Mouse (Mus musculus) liver, adult 2 months (tissue): Measurements from ENCODE around the gene Tppp2.
A peak's percentile ranks its signal among the peaks of the same experiment; 100 is the strongest.

Experiments used
- CTCF ChIP-seq: fragments of 200-500 bp; IDR thresholded peaks from 2 replicates; pipeline ENCODE4 v1.5.1; 2011; ENCODE audit warnings: low read depth, low read length, control low read depth
- POLR2A ChIP-seq: fragments of 200-500 bp; IDR thresholded peaks from 2 replicates; pipeline ENCODE4 v1.6.1; 2011; ENCODE audit warnings: low read length, control low read depth; ENCODE audit not compliant: insufficient read depth; ENCODE audit errors: extremely low read depth

- TF ChIP-seq CTCF (0 out of 2 replicates have a peak, but pooled peaks have one; percentile 10), POLR2A (no peak)
Measured at GRCm38 (mm10) chr14:51904706-51905105, 13.5 kb upstream of the Tppp2 start.
